Mouse (Mus musculus): ENCODE measurements around the gene Bri3. TPM values are rescaled to one million over a fixed set of nuclear protein-coding genes. Genes with fewer than 3 reads are reported as not detected.
"Not testable (repeated sequence)": the region's sequence is repeated elsewhere in the genome, so short reads cannot be mapped to it uniquely, and the experiment has no call there.

Gene Bri3
- total RNA-seq, 2 experiments from 2014 or later: 180 to 221 TPM

GRCm38 (mm10) chr5:144360346-144360745, 116.1 kb downstream of the Bri3 start:
- no peak for DNase-seq

- DNase-seq: no peak
Observed at GRCm38 (mm10) chr5:144364680-144365357, 120.6 kb downstream of the Bri3 start.

- DNase-seq: not testable (repeated sequence)
Observed at GRCm38 (mm10) chr5:144366551-144366950, 122.3 kb downstream of the Bri3 start.

GRCm38 (mm10) chr5:144368661-144369205, 124.5 kb downstream of the Bri3 start:
- DNase-seq: no peak

GRCm38 (mm10) chr5:144370986-144371385, 126.7 kb downstream of the Bri3 start:
- no peak for DNase-seq

- peak; percentile 14 for DNase-seq
Observed at GRCm38 (mm10) chr5:144372177-144372576, 127.9 kb downstream of the Bri3 start.

GRCm38 (mm10) chr5:144372885-144373284, 128.6 kb downstream of the Bri3 start:
- no peak for DNase-seq

GRCm38 (mm10) chr5:144379431-144379830, 135.2 kb downstream of the Bri3 start:
- DNase-seq: no peak

- no peak for DNase-seq
Observed at GRCm38 (mm10) chr5:144380689-144381088, 136.5 kb downstream of the Bri3 start.

GRCm38 (mm10) chr5:144381782-144382181, 137.5 kb downstream of the Bri3 start:
- peak; percentile 46 for DNase-seq

- DNase-seq: no peak
Observed at GRCm38 (mm10) chr5:144383936-144384335, 139.7 kb downstream of the Bri3 start.

GRCm38 (mm10) chr5:144387851-144388250, 143.6 kb downstream of the Bri3 start:
- DNase-seq: peak; percentile 75

- no peak for DNase-seq
Observed at GRCm38 (mm10) chr5:144394142-144394541, 149.9 kb downstream of the Bri3 start.

- no peak for DNase-seq
Observed at GRCm38 (mm10) chr5:144397566-144397965, 153.3 kb downstream of the Bri3 start.

GRCm38 (mm10) chr5:144400821-144401220, 156.6 kb downstream of the Bri3 start:
- no peak for DNase-seq

GRCm38 (mm10) chr5:144406256-144406655, 162.0 kb downstream of the Bri3 start:
- DNase-seq: no peak

- DNase-seq: no peak
Observed at GRCm38 (mm10) chr5:144410666-144411065, 166.4 kb downstream of the Bri3 start.

GRCm38 (mm10) chr5:144411702-144412101, 167.5 kb downstream of the Bri3 start:
- no peak for DNase-seq

- no peak for DNase-seq
Observed at GRCm38 (mm10) chr5:144412781-144413180, 168.5 kb downstream of the Bri3 start.

- DNase-seq: no peak
Observed at GRCm38 (mm10) chr5:144418456-144418855, 174.2 kb downstream of the Bri3 start.

GRCm38 (mm10) chr5:144420001-144420400, 175.8 kb downstream of the Bri3 start:
- no peak for DNase-seq

- no peak for DNase-seq
Observed at GRCm38 (mm10) chr5:144426697-144427096, 182.5 kb downstream of the Bri3 start.

GRCm38 (mm10) chr5:144427861-144428260, 183.6 kb downstream of the Bri3 start:
- DNase-seq: no peak

GRCm38 (mm10) chr5:144431481-144431880, 187.2 kb downstream of the Bri3 start:
- no peak for DNase-seq

All from heart, postnatal 4 days (tissue).